Mouse (Mus musculus): ENCODE measurements around the gene Il2rb. TPM values are rescaled to one million over a fixed set of nuclear protein-coding genes. Genes with fewer than 3 reads are reported as not detected.
A peak's percentile ranks its signal among the peaks of the same experiment; 100 is the strongest.

The Il2rb gene
- polyA plus RNA-seq, 1 experiment: 63.5 TPM

GRCm38 (mm10) chr15:78520112-78520715 lies 25.1 kb upstream of the Il2rb start:
- Histone ChIP-seq H3K27ac (ENCODE audit: insufficient read depth, low read length) (0 out of 2 replicates have a peak overlapping the region, but pooled peaks have one; percentile 40), H3K4me1 (ENCODE audit: control insufficient read depth, insufficient read depth, insufficient read length) (peaks cover 13% of the 10 kb centered on the region), H3K36me3 (ENCODE audit: control insufficient read depth, insufficient read depth, low read length) (no peaks in the 10 kb centered on the region), H3K4me3 (ENCODE audit: extremely low read depth, insufficient read depth, insufficient read length) (no peak overlapping the region), H3K27me3 (ENCODE audit: control insufficient read depth, insufficient read depth, low read length) (no peaks in the 10 kb centered on the region)
- no peak for DNase-seq (ENCODE audit: low read depth in 1 of 2, low spot score in 2 of 2)
- no peak for TF ChIP-seq POLR2A (IDR thresholded peaks at IDR 0.05; ENCODE audit: low read depth, low read length)
- TF ChIP-seq CTCF (IDR thresholded peaks at IDR 0.05; ENCODE audit: extremely low read depth, insufficient read depth, insufficient read length, insufficient replicate concordance): no peak
- WGBS: 54% methylated on average over 13 of the region's 13 CpGs

GRCm38 (mm10) chr15:78518221-78518620 lies 23.1 kb upstream of the Il2rb start:
- TF ChIP-seq CTCF (IDR thresholded peaks at IDR 0.05; ENCODE audit: extremely low read depth, insufficient read depth, insufficient read length, insufficient replicate concordance) (no peak), POLR2A (IDR thresholded peaks at IDR 0.05; ENCODE audit: low read depth, low read length) (no peak)
- DNase-seq (ENCODE audit: low read depth in 1 of 2, low spot score in 2 of 2): no peak
- 28% methylated on average over 7 of the region's 7 CpGs for WGBS

GRCm38 (mm10) chr15:78515759-78516158 lies 20.7 kb upstream of the Il2rb start:
- DNase-seq (ENCODE audit: low read depth in 1 of 2, low spot score in 2 of 2): no peak
- TF ChIP-seq CTCF (IDR thresholded peaks at IDR 0.05; ENCODE audit: extremely low read depth, insufficient read depth, insufficient read length, insufficient replicate concordance): no peak
- no peak for TF ChIP-seq POLR2A (IDR thresholded peaks at IDR 0.05; ENCODE audit: low read depth, low read length)

More at GRCm38 (mm10) chr15:78518221-78518620, 23.1 kb upstream of the Il2rb start:
- H3K4me3 ChIP-seq (ENCODE audit: extremely low read depth, insufficient read depth, insufficient read length): no peak overlapping the region
- H3K27ac ChIP-seq (ENCODE audit: insufficient read depth, low read length): no peak overlapping the region
- no peaks in the 10 kb centered on the region for H3K27me3 ChIP-seq (ENCODE audit: control insufficient read depth, insufficient read depth, low read length)
- no peaks in the 10 kb centered on the region for H3K36me3 ChIP-seq (ENCODE audit: control insufficient read depth, insufficient read depth, low read length)
- H3K4me1 ChIP-seq (ENCODE audit: control insufficient read depth, insufficient read depth, insufficient read length): peaks cover 16% of the 10 kb centered on the region

GRCm38 (mm10) chr15:78514393-78515146 lies 19.5 kb upstream of the Il2rb start:
- TF ChIP-seq POLR2A (IDR thresholded peaks at IDR 0.05; ENCODE audit: low read depth, low read length): no peak
- peak; percentile 75; the same call in 1 of the 2 replicates for TF ChIP-seq CTCF (IDR thresholded peaks at IDR 0.05; ENCODE audit: extremely low read depth, insufficient read depth, insufficient read length, insufficient replicate concordance)
- DNase-seq (ENCODE audit: low read depth in 1 of 2, low spot score in 2 of 2): peak; percentile 53 to 65
- Histone ChIP-seq H3K27me3 (ENCODE audit: control insufficient read depth, insufficient read depth, low read length) (no peaks in the 10 kb centered on the region), H3K4me3 (ENCODE audit: extremely low read depth, insufficient read depth, insufficient read length) (no peak overlapping the region), H3K4me1 (ENCODE audit: control insufficient read depth, insufficient read depth, insufficient read length) (peaks cover 23% of the 10 kb centered on the region; the same call in 1 of the 2 replicates), H3K27ac (ENCODE audit: insufficient read depth, low read length) (peak overlapping the region; percentile 2; the same call in 1 of the 2 replicates), H3K36me3 (ENCODE audit: control insufficient read depth, insufficient read depth, low read length) (no peaks in the 10 kb centered on the region)
- WGBS: 35% methylated on average over 7 of the region's 7 CpGs

More at GRCm38 (mm10) chr15:78515759-78516158, 20.7 kb upstream of the Il2rb start:
- peaks cover 19% of the 10 kb centered on the region for H3K4me1 ChIP-seq (ENCODE audit: control insufficient read depth, insufficient read depth, insufficient read length)
- no peak overlapping the region for H3K4me3 ChIP-seq (ENCODE audit: extremely low read depth, insufficient read depth, insufficient read length)
- no peaks in the 10 kb centered on the region for H3K27me3 ChIP-seq (ENCODE audit: control insufficient read depth, insufficient read depth, low read length)
- 43% methylated on average over 6 of the region's 6 CpGs for WGBS
- no peaks in the 10 kb centered on the region for H3K36me3 ChIP-seq (ENCODE audit: control insufficient read depth, insufficient read depth, low read length)
- H3K27ac ChIP-seq (ENCODE audit: insufficient read depth, low read length): no peak overlapping the region

- DNase-seq (ENCODE audit: low read depth in 1 of 2, low spot score in 2 of 2): no peak
- peaks cover 19% of the 10 kb centered on the region; the same call in 1 of the 2 replicates for H3K4me1 ChIP-seq (ENCODE audit: control insufficient read depth, insufficient read depth, insufficient read length)
- WGBS: 85% methylated on average over 14 of the region's 14 CpGs
- no peaks in the 10 kb centered on the region for H3K36me3 ChIP-seq (ENCODE audit: control insufficient read depth, insufficient read depth, low read length)
- H3K27ac ChIP-seq (ENCODE audit: insufficient read depth, low read length): peak overlapping the region; percentile 30; the same call in 1 of the 2 replicates
- no peaks in the 10 kb centered on the region for H3K27me3 ChIP-seq (ENCODE audit: control insufficient read depth, insufficient read depth, low read length)
- H3K4me3 ChIP-seq (ENCODE audit: extremely low read depth, insufficient read depth, insufficient read length): no peak overlapping the region
- TF ChIP-seq POLR2A (IDR thresholded peaks at IDR 0.05; ENCODE audit: low read depth, low read length) (no peak), CTCF (IDR thresholded peaks at IDR 0.05; ENCODE audit: extremely low read depth, insufficient read depth, insufficient read length, insufficient replicate concordance) (no peak)
Observed at GRCm38 (mm10) chr15:78513019-78513418, 17.9 kb upstream of the Il2rb start.

GRCm38 (mm10) chr15:78511951-78512350 lies 16.9 kb upstream of the Il2rb start:
- Histone ChIP-seq H3K4me1 (ENCODE audit: control insufficient read depth, insufficient read depth, insufficient read length) (peaks cover 14% of the 10 kb centered on the region; the same call in 1 of the 2 replicates), H3K27ac (ENCODE audit: insufficient read depth, low read length) (0 out of 2 replicates have a peak overlapping the region, but pooled peaks have one; percentile 25), H3K27me3 (ENCODE audit: control insufficient read depth, insufficient read depth, low read length) (no peaks in the 10 kb centered on the region), H3K36me3 (ENCODE audit: control insufficient read depth, insufficient read depth, low read length) (no peaks in the 10 kb centered on the region), H3K4me3 (ENCODE audit: extremely low read depth, insufficient read depth, insufficient read length) (no peak overlapping the region)
- no peak for DNase-seq (ENCODE audit: low read depth in 1 of 2, low spot score in 2 of 2)
- TF ChIP-seq CTCF (IDR thresholded peaks at IDR 0.05; ENCODE audit: extremely low read depth, insufficient read depth, insufficient read length, insufficient replicate concordance) (no peak), POLR2A (IDR thresholded peaks at IDR 0.05; ENCODE audit: low read depth, low read length) (no peak)
- WGBS: 29% methylated on average over 7 of the region's 7 CpGs
